Mouse (Mus musculus): ENCODE measurements around the gene Sdhaf4.

GRCm38 (mm10) chr1:23948290-23948689, 57.2 kb downstream of the Sdhaf4 start:
- TF ChIP-seq CTCF (IDR thresholded peaks at IDR 0.05; ENCODE audit: control insufficient read depth, insufficient read depth, insufficient read length) (no peak), MAX (IDR thresholded peaks at IDR 0.05) (no peak), FOSL1 (IDR thresholded peaks at IDR 0.05; ENCODE audit: insufficient read depth, low read length, poor library complexity, severe bottlenecking) (no peak), USF1 (IDR thresholded peaks at IDR 0.05; ENCODE audit: low read depth) (no peak)

All from C2C12 (cell line).